Mouse (Mus musculus) right cerebral cortex, postnatal 36 days (tissue): Measurements from ENCODE around the gene 4933407L21Rik.

Source experiments
- DNase-seq, 2 experiments: peaks; one replicate each; pipeline ENCODE4 v3.0.0; 2022; ENCODE audit warnings: low spot score in 2 of 2, mixed read lengths in 1 of 2

4933407L21Rik gene

GRCm38 (mm10) chr1:85916830-85917450 lies 11.3 kb upstream of the 4933407L21Rik start:
- peak; percentile 76 to 88 for DNase-seq

- DNase-seq, result no peak
Observed at GRCm38 (mm10) chr1:85919621-85920020, 8.7 kb upstream of the 4933407L21Rik start.

GRCm38 (mm10) chr1:85921725-85922124 lies 6.6 kb upstream of the 4933407L21Rik start:
- DNase-seq, result no peak

- DNase-seq, result no peak
Observed at GRCm38 (mm10) chr1:85922127-85922864, 6.0 kb upstream of the 4933407L21Rik start.

- no peak for DNase-seq
Observed at GRCm38 (mm10) chr1:85922865-85923211, 5.4 kb upstream of the 4933407L21Rik start.

GRCm38 (mm10) chr1:85925183-85925582 lies 3.1 kb upstream of the 4933407L21Rik start:
- DNase-seq, result no peak

GRCm38 (mm10) chr1:85928688-85929065 lies 394 bp downstream of the 4933407L21Rik start:
- no peak for DNase-seq

- DNase-seq, result no peak
Observed at GRCm38 (mm10) chr1:85929406-85929805, 1.1 kb downstream of the 4933407L21Rik start.

- DNase-seq, result no peak
Observed at GRCm38 (mm10) chr1:85931170-85931569, 2.9 kb downstream of the 4933407L21Rik start.

GRCm38 (mm10) chr1:85933226-85933625 lies 4.9 kb downstream of the 4933407L21Rik start:
- DNase-seq, result no peak

- DNase-seq, result no peak
Observed at GRCm38 (mm10) chr1:85933631-85934465, 5.6 kb downstream of the 4933407L21Rik start.

- no peak for DNase-seq
Observed at GRCm38 (mm10) chr1:85934560-85934959, 6.3 kb downstream of the 4933407L21Rik start.

- no peak for DNase-seq
Observed at GRCm38 (mm10) chr1:85935148-85935852, 7.0 kb downstream of the 4933407L21Rik start.

GRCm38 (mm10) chr1:85936265-85936664 lies 8.0 kb downstream of the 4933407L21Rik start:
- DNase-seq, result no peak

GRCm38 (mm10) chr1:85937323-85937722 lies 9.0 kb downstream of the 4933407L21Rik start:
- DNase-seq, result no peak

GRCm38 (mm10) chr1:85942318-85942717 lies 14.0 kb downstream of the 4933407L21Rik start:
- no peak for DNase-seq

GRCm38 (mm10) chr1:85949085-85949684 lies 20.9 kb downstream of the 4933407L21Rik start:
- DNase-seq, result no peak

- no peak for DNase-seq
Observed at GRCm38 (mm10) chr1:85955150-85955549, 26.9 kb downstream of the 4933407L21Rik start.

- no peak for DNase-seq
Observed at GRCm38 (mm10) chr1:85957290-85957689, 29.0 kb downstream of the 4933407L21Rik start.

GRCm38 (mm10) chr1:85957942-85958619 lies 29.8 kb downstream of the 4933407L21Rik start:
- DNase-seq, result peak; percentile 39 to 48
